Comparison of ENCODE assay signal across 28 mouse cellular contexts in genomic region chr15:82931436-82931835, GRCm38 (mm10).
"Had no signal": no experiment of that assay in that cellular context is flagged by ENCODE, and none has a peak within 500 bp of the region (broad histone marks: within the 10 kb centered on the region; RNA-seq: fewer than 3 reads in every experiment).

No protein-coding gene starts in this region.

- H3K27ac ChIP-seq: embryonic facial prominence, embryonic 10.5 days; embryonic facial prominence, embryonic 12.5 days; embryonic facial prominence, embryonic 13.5 days; embryonic facial prominence, embryonic 15.5 days; forebrain, embryonic 10.5 days; forebrain, embryonic 12.5 days; forebrain, embryonic 15.5 days; gastrocnemius, adult 2 months; heart, adult 2 months had no signal

- H3K36me3 ChIP-seq: embryonic facial prominence, embryonic 10.5 days; embryonic facial prominence, embryonic 12.5 days; embryonic facial prominence, embryonic 13.5 days; embryonic facial prominence, embryonic 15.5 days; forebrain, embryonic 10.5 days; forebrain, embryonic 12.5 days; forebrain, embryonic 15.5 days had no signal

- H3K4me2 ChIP-seq: embryonic facial prominence, embryonic 12.5 days; embryonic facial prominence, embryonic 13.5 days; embryonic facial prominence, embryonic 15.5 days; forebrain, embryonic 12.5 days; forebrain, embryonic 13.5 days; forebrain, embryonic 15.5 days had no signal

- H3K9ac ChIP-seq: embryonic facial prominence, embryonic 12.5 days; embryonic facial prominence, embryonic 13.5 days; embryonic facial prominence, embryonic 15.5 days; forebrain, embryonic 12.5 days; forebrain, embryonic 13.5 days; forebrain, embryonic 15.5 days; forebrain, postnatal 0 days had no signal

- ATAC-seq: forebrain, embryonic 13.5 days; forebrain, embryonic 14.5 days; forebrain, embryonic 15.5 days; forebrain, embryonic 16.5 days; forebrain, postnatal 0 days had no signal

- H3K9me3 ChIP-seq: embryonic facial prominence, embryonic 10.5 days; embryonic facial prominence, embryonic 12.5 days; embryonic facial prominence, embryonic 13.5 days; embryonic facial prominence, embryonic 15.5 days; forebrain, embryonic 10.5 days; forebrain, embryonic 12.5 days; forebrain, embryonic 13.5 days; forebrain, embryonic 15.5 days had no signal

- H3K27me3 ChIP-seq: embryonic facial prominence, embryonic 12.5 days; forebrain, embryonic 15.5 days had no signal

- DNase-seq: cerebellum, adult 8-10 months; cerebellum, adult 9-10 months; cerebellum, adult 9-11 months; cerebellum, postnatal 10 days; cerebellum, postnatal 14 days; cerebellum, postnatal 25 days; cerebellum, postnatal 36 days; embryo, embryonic 11 days; forebrain, postnatal 0 days; gastrocnemius, adult 2 months; gastrocnemius, postnatal 10 days; gastrocnemius, postnatal 14 days; gastrocnemius, postnatal 25 days; gastrocnemius, postnatal 36 days; heart, adult 11 months; heart, adult 18-20 months; heart, adult 2 months had no signal

- H3K4me3 ChIP-seq: embryonic facial prominence, embryonic 10.5 days; embryonic facial prominence, embryonic 12.5 days; embryonic facial prominence, embryonic 13.5 days; embryonic facial prominence, embryonic 15.5 days; erythroblast, embryonic 14.5 days; forebrain, embryonic 10.5 days; forebrain, embryonic 12.5 days; forebrain, embryonic 13.5 days; forebrain, embryonic 15.5 days; gastrocnemius, adult 2 months; heart, adult 2 months had no signal
